Mouse (Mus musculus) liver, postnatal 0 days (tissue): ENCODE data around the gene Plxna2. TPM values are rescaled to one million over a fixed set of nuclear protein-coding genes. Genes with fewer than 3 reads are reported as not detected.

Experiments used
- ATAC-seq: fragments of 200-750 bp; cut with Nextera tagmentation; 2 replicates; pipeline ENCODE4 v1.8.0; 2017; ENCODE audit warnings: mild to moderate bottlenecking, moderate library complexity
- DNase-seq: peaks from one replicate; pipeline ENCODE4 v3.0.0-alpha.2; 2016
- H3K27ac ChIP-seq: fragments of 300-500 bp; sonication (generic); 2 replicates; pipeline ENCODE4 v1.5.1; 2014; ENCODE audit warnings: antibody characterized with exemption, moderate library complexity, mild to moderate bottlenecking, low read depth
- H3K27me3 ChIP-seq: fragments of 300-500 bp; sonication (generic); 2 replicates; pipeline ENCODE4 v1.6.1; 2014; ENCODE audit warnings: low read length, control low read depth, mixed read lengths; ENCODE audit not compliant: insufficient read depth
- H3K36me3 ChIP-seq: fragments of 300-500 bp; sonication (generic); replicated peaks from 2 replicates; pipeline ENCODE4 v1.6.1; 2014; ENCODE audit warnings: mild to moderate bottlenecking, control low read depth, low read length, moderate library complexity, mixed read lengths; ENCODE audit not compliant: insufficient read depth
- H3K4me1 ChIP-seq: fragments of 300-500 bp; sonication (generic); 2 replicates; pipeline ENCODE4 v1.6.1; 2014; ENCODE audit warnings: antibody characterized with exemption, mild to moderate bottlenecking, control low read depth; ENCODE audit not compliant: insufficient read depth
- H3K4me2 ChIP-seq: fragments of 300-500 bp; sonication (generic); 2 replicates; pipeline ENCODE4 v1.6.1; 2014; ENCODE audit warnings: low read depth, mild to moderate bottlenecking, low read length, moderate library complexity, mixed read lengths
- H3K4me3 ChIP-seq: fragments of 300-500 bp; sonication (generic); 2 replicates; pipeline ENCODE4 v1.5.1; 2014; ENCODE audit warnings: low read depth, low read length
- H3K9ac ChIP-seq: fragments of 300-500 bp; sonication (generic); replicated peaks from 2 replicates; pipeline ENCODE4 v1.6.1; 2014; ENCODE audit warnings: mild to moderate bottlenecking, moderate library complexity
- H3K9me3 ChIP-seq: fragments of 300-500 bp; sonication (generic); 2 replicates; pipeline ENCODE4 v1.6.1; 2016; ENCODE audit warnings: mild to moderate bottlenecking, control low read depth, low read length, mixed read lengths
- CTCF ChIP-seq: sonication (generic); IDR thresholded peaks from 2 replicates; pipeline ENCODE4 v1.5.1; 2016; ENCODE audit warnings: antibody characterized with exemption, low read depth
- EP300 ChIP-seq: IDR thresholded peaks from 2 replicates; pipeline ENCODE4 v1.6.1; 2016; ENCODE audit warnings: antibody characterized with exemption, low read depth, mild to moderate bottlenecking
- WGBS: fragments of 180-500 bp; shearing (Covaris S2); extraction: QIAGEN DNeasy Blood & Tissue Kit; methylation state at CpG from one replicate; pipeline ENCODE4 v1.1.7; 2014; ENCODE audit not compliant: insufficient replicate concordance; 5-methylcytosine and 5-hydroxymethylcytosine counted together
- polyA plus RNA-seq: library from polyadenylated mRNA; unstranded; fragments of >200 nt; fragmentation: Nextera tagmentation; extraction: Ambion mirVana; gene quantifications from 2 replicates; pipeline ENCODE4 v1.2.1, GENCODE M21; 2015

Plxna2 gene
- polyA plus RNA-seq, 1 experiment from 2014 or later: 2.3 TPM

DNA sequence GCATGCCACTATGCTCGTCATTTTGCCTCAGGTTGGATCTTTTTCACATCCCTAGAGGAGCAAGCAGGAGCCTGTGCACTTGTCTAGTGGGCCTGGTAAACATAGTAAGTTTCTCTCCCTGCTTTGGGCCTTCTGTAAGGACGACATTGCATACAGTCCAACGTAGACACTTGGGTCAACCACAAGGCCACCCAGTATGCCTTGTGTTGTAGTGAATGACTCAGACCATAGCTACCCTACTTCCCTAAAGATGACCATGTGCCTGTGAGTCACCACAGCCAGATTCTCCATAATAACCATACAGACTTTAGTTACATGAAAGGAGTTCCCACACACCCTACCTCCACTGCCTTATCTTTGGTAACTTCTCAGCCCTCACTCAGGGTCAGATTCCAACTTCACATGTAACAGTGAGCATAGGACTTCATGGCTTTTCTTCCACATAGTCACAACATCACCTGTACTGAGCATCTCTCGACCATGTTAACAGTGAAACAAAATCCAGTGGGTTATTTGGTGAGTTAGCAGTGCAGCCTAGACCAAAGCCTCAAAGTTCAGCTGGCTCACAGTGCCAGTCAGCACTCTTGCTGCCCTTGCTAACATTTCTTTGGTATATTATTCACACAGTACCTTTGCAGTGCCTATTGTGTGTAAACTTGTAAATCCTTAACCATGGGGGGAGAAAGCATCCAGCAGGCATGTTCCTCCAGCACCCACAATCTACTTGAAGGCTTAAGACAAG is 53.9 kb downstream of the Plxna2 start:
- Histone ChIP-seq H3K4me2 (no peak overlapping the region), H3K9me3 (no peaks in the 10 kb centered on the region), H3K27me3 (no peaks in the 10 kb centered on the region), H3K9ac (no peak overlapping the region), H3K36me3 (no peaks in the 10 kb centered on the region), H3K27ac (no peak overlapping the region), H3K4me1 (peaks cover 16% of the 10 kb centered on the region), H3K4me3 (no peak overlapping the region)
- DNase-seq: no peak
- WGBS: 73% methylated on average over 4 of the region's 4 CpGs
- ATAC-seq: peak; percentile 30; the same call in 1 of the 2 replicates
- TF ChIP-seq EP300 (no peak), CTCF (no peak)

DNA sequence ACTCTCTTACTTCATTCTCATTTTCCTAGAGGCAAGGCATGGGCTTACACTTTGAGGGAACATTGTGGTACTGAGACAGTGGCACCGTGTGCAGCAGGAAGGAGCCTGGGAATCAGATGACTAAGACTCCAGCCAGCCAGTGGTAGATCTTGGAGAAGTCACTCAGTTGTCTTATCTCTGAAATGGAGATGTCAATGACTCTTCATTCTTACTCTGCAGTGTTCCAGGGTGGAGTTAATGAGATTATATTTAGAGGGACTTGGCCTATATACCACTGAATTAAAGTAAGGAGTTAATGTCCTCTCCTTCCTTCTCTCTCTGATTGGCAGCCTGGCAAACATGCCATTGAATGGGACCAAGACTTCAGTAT is 54.5 kb downstream of the Plxna2 start:
- H3K4me1 ChIP-seq: peaks cover 20% of the 10 kb centered on the region
- H3K27ac ChIP-seq: no peak overlapping the region
- H3K36me3 ChIP-seq: no peaks in the 10 kb centered on the region
- no peaks in the 10 kb centered on the region for H3K9me3 ChIP-seq
- TF ChIP-seq CTCF: no peak
- no peak for TF ChIP-seq EP300
- 46% methylated on average over 1 of the region's 1 CpGs for WGBS
- no peak overlapping the region for H3K4me2 ChIP-seq
- DNase-seq (no peak), ATAC-seq (peak; percentile 24; the same call in 1 of the 2 replicates)
- no peak overlapping the region for H3K9ac ChIP-seq
- no peak overlapping the region for H3K4me3 ChIP-seq
- no peaks in the 10 kb centered on the region for H3K27me3 ChIP-seq

DNA sequence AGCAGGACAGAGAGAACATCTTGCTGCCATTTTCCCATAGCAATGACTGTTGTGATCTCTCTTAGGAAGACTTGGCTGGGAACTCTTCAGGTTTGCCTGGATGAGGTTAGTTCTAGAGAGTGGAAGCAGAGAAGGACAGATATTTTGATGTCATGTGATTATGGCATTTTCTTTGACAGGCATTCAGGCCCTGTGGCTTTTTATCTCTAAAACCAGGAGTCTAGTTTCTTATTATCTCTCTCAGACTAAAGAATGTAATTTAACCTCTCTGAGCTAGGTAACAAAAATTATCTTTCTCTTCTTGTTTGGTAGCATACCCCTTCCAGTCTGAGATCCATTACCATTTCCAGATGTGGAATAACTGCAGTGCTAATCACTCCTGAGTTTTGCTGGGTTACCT is 55.2 kb downstream of the Plxna2 start:
- ATAC-seq (no peak), DNase-seq (no peak)
- H3K27ac ChIP-seq: no peak overlapping the region; the same call in 1 of the 2 replicates
- no peak overlapping the region for H3K4me2 ChIP-seq
- H3K36me3 ChIP-seq: no peaks in the 10 kb centered on the region
- H3K4me3 ChIP-seq: no peak overlapping the region
- no peak overlapping the region for H3K9ac ChIP-seq
- H3K9me3 ChIP-seq: no peaks in the 10 kb centered on the region
- no peaks in the 10 kb centered on the region for H3K27me3 ChIP-seq
- H3K4me1 ChIP-seq: peaks cover 25% of the 10 kb centered on the region
- peak; percentile 55; the same call in 1 of the 2 replicates for TF ChIP-seq EP300
- TF ChIP-seq CTCF: no peak

DNA sequence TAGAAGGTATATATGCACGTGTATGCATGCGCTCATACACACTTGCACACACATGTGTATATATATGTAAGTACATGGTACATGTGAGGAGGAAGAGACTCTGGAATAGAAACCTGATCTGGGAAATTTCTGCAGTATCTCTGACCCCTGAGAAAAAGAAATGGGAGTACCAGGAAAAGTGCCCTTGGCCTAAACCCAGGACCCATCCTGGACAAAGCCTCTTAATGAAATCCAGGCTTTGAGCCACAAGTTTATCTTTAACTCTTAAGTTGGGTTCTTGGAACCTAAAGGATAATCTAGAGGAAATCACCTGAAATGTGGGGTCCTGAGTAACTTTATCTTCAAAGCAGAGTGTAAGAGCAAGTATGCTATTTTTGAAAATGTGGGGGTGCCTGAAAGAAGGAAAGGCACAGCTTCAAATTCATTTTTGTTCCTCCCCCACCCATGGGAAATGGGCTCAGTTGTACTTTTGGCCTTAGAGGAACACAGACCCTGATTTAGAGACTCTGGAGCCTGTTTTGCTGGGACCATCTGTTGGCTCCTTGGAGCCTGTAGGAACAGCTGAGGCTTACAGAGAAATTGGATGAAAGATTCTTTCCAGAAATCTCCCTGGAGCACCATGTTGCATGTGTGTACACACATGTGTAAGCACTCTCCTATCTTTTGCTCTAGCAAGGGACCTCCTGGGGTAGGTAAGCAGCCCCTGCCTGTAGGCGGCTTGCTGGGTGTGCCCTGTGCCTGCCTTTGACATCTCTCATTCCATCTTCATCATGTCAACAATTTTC is 57.3 kb downstream of the Plxna2 start:
- Histone ChIP-seq H3K27ac (no peak overlapping the region), H3K9ac (no peak overlapping the region), H3K9me3 (no peaks in the 10 kb centered on the region), H3K4me1 (peaks cover 38% of the 10 kb centered on the region), H3K27me3 (no peaks in the 10 kb centered on the region), H3K4me3 (no peak overlapping the region), H3K36me3 (no peaks in the 10 kb centered on the region), H3K4me2 (0 out of 2 replicates have a peak overlapping the region, but pooled peaks have one; percentile 18)
- 75% methylated on average over 3 of the region's 3 CpGs for WGBS
- no peak for TF ChIP-seq CTCF
- no peak for TF ChIP-seq EP300
- ATAC-seq: no peak
- DNase-seq: no peak

DNA sequence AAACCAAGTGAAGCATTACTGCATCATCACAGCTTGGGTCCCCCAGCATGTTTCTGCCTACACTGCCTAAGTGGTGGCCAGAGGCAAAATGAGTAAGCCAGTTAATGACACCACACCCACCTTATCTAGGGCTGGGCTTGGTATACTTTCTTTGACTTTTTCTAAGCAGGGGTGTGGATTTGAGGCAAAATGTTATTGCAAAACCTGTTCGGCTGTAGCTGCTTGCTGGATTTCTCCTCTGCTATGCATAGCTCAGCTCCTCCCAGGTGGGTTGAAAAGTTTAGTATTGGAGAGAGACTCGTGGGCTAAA is 57.8 kb downstream of the Plxna2 start:
- WGBS: 24% methylated on average over 2 of the region's 2 CpGs
- no peak for DNase-seq
- Histone ChIP-seq H3K4me1 (peaks cover 38% of the 10 kb centered on the region), H3K4me2 (0 out of 2 replicates have a peak overlapping the region, but pooled peaks have one; percentile 18), H3K9ac (no peak overlapping the region), H3K36me3 (no peaks in the 10 kb centered on the region), H3K27me3 (no peaks in the 10 kb centered on the region), H3K9me3 (no peaks in the 10 kb centered on the region), H3K27ac (no peak overlapping the region), H3K4me3 (no peak overlapping the region)
- TF ChIP-seq EP300: no peak
- TF ChIP-seq CTCF: no peak
- ATAC-seq: peak; percentile 35; the same call in 1 of the 2 replicates

DNA sequence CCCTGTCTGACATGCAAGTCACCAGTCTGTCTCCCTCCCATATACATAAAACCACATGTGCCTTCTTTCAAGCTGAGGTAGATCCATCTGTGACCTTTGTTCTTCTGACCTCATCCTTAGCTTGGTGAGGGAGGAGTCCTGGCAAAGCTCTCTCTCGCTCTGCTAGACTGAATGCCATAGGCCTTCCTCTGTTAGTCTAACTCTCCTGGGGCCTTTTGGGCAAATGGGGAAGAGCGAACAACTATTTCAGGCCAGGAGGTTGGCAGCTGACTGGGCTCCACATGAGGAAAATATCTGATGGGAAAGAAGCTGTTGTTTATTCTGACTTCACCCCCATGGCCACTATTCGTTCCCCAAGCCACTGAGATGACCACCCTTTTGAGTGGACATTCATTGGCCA is 59.9 kb downstream of the Plxna2 start:
- Histone ChIP-seq H3K36me3 (no peaks in the 10 kb centered on the region), H3K4me3 (no peak overlapping the region), H3K27me3 (no peaks in the 10 kb centered on the region), H3K4me1 (peaks cover 40% of the 10 kb centered on the region), H3K4me2 (no peak overlapping the region), H3K9me3 (no peaks in the 10 kb centered on the region), H3K9ac (no peak overlapping the region), H3K27ac (peak overlapping the region; percentile 84)
- peak; percentile 48 for DNase-seq
- 62% methylated on average over 3 of the region's 3 CpGs for WGBS
- peak; percentile 87 for ATAC-seq
- no peak for TF ChIP-seq EP300
- TF ChIP-seq CTCF: no peak
